Mouse (Mus musculus): ENCODE measurements around the gene Poll.

GRCm38 (mm10) chr19:45544152-45544924 is 16.0 kb downstream of the Poll start:
- TF ChIP-seq CTCF (IDR thresholded peaks at IDR 0.05; ENCODE audit: low read depth) (no peak), EP300 (optimal IDR thresholded peaks at IDR 0.05) (no peak)
